Mouse (Mus musculus) embryo, embryonic 10.5 days (tissue): ENCODE data around the gene Arhgap10.

Experiments
- DNase-seq: peaks from one replicate; pipeline ENCODE4 v3.0.0-alpha.2; 2015; ENCODE audit warnings: low spot score

The Arhgap10 gene

GRCm38 (mm10) chr8:77215191-77215590, 302.6 kb downstream of the Arhgap10 start:
- no peak for DNase-seq

- DNase-seq: no peak
These were observed 303.1 kb downstream of the Arhgap10 start for GRCm38 (mm10) chr8:77214665-77215064.

DNA sequence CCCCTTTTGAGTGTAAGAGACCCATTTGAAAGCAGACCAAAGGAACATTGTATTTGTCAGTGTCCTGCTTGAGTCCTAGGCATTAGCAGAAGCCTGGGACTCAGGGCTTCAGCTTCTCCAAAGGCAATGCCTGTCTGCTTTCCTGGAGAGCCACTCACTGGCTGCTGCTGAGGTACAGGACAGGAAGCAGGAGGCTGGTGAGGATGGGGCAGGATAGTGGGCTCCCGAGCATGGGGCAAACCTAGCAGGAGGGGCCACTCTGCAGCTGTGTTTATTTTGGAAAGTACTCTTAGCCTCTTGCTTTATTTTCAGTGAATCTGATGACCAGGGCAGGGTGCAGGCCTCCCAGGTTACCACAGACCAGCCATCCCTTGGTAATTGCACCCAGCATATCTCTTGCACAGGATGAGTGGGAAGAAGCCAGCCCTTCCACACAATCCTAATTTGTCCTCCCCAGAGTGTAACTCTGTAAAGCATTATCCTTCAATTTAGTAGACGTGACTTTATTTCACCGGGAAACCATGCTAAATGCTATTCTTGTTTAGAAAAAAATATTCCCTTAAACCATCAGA, 303.8 kb downstream of the Arhgap10 start:
- DNase-seq: no peak

- DNase-seq: no peak
These were observed 308.5 kb downstream of the Arhgap10 start for GRCm38 (mm10) chr8:77209297-77209696.
